Comparison of ENCODE assay signal across 23 mouse cellular contexts in genomic region chr5:27706551-27706950, GRCm38 (mm10).
DNase-seq lines count a peak whose midpoint lies in the region; ATAC-seq lines count a peak whose summit lies in the region.
"Had no signal": no experiment of that assay in that cellular context is flagged by ENCODE, and none has a peak within 500 bp of the region (broad histone marks: within the 10 kb centered on the region; RNA-seq: fewer than 3 reads in every experiment).

No protein-coding gene starts in this region.

- no peak overlapping the region for H3K9ac ChIP-seq in hindbrain, embryonic 12.5 days
- no peak overlapping the region for H3K9ac ChIP-seq in liver, embryonic 13.5 days
- no peak overlapping the region for H3K9ac ChIP-seq in liver, embryonic 11.5 days (ENCODE audit: low read depth, low read length)
- no peak overlapping the region for H3K9ac ChIP-seq in midbrain, embryonic 14.5 days (replicated peaks; ENCODE audit: low read length)
- H3K9ac ChIP-seq: embryonic facial prominence, embryonic 15.5 days; forebrain, postnatal 0 days; hindbrain, embryonic 15.5 days; limb, embryonic 15.5 days; neural tube, embryonic 13.5 days had no signal

- no peak overlapping the region for H3K4me2 ChIP-seq in hindbrain, embryonic 12.5 days (replicated peaks)
- H3K4me2 ChIP-seq in liver, embryonic 13.5 days = no peak overlapping the region
- no peak overlapping the region for H3K4me2 ChIP-seq in liver, embryonic 11.5 days
- no peak overlapping the region for H3K4me2 ChIP-seq in midbrain, embryonic 14.5 days (ENCODE audit: low read length)
- H3K4me2 ChIP-seq: embryonic facial prominence, embryonic 15.5 days; heart, embryonic 11.5 days; hindbrain, embryonic 15.5 days; limb, embryonic 15.5 days; neural tube, embryonic 13.5 days had no signal

- no peaks in the 10 kb centered on the region for H3K27me3 ChIP-seq in hindbrain, embryonic 12.5 days
- no peaks in the 10 kb centered on the region for H3K27me3 ChIP-seq in hindbrain, embryonic 10.5 days (ENCODE audit: insufficient read depth, poor library complexity, severe bottlenecking)
- peaks cover 4% of the 10 kb centered on the region; the same call in 1 of the 2 replicates for H3K27me3 ChIP-seq in liver, embryonic 13.5 days
- no peaks in the 10 kb centered on the region for H3K27me3 ChIP-seq in liver, embryonic 11.5 days (replicated peaks; ENCODE audit: control insufficient read depth, insufficient read depth, low read length)
- no peaks in the 10 kb centered on the region for H3K27me3 ChIP-seq in midbrain, embryonic 14.5 days (ENCODE audit: control insufficient read depth, insufficient read depth, low read length)
- H3K27me3 ChIP-seq: embryonic facial prominence, embryonic 15.5 days; hindbrain, embryonic 15.5 days; limb, embryonic 15.5 days; neural tube, embryonic 13.5 days had no signal

- H3K36me3 ChIP-seq in hindbrain, embryonic 12.5 days = no peaks in the 10 kb centered on the region
- H3K36me3 ChIP-seq in hindbrain, embryonic 10.5 days = no peaks in the 10 kb centered on the region
- H3K36me3 ChIP-seq in liver, embryonic 13.5 days = no peaks in the 10 kb centered on the region
- no peaks in the 10 kb centered on the region for H3K36me3 ChIP-seq in liver, embryonic 11.5 days (ENCODE audit: control insufficient read depth, insufficient read depth, low read length)
- H3K36me3 ChIP-seq in midbrain, embryonic 14.5 days (ENCODE audit: control insufficient read depth, insufficient read depth, low read length) = peaks cover 8% of the 10 kb centered on the region; the same call in 1 of the 2 replicates
- H3K36me3 ChIP-seq: embryonic facial prominence, embryonic 15.5 days; forebrain, embryonic 10.5 days; G1E; limb, embryonic 15.5 days had no signal

- no peaks in the 10 kb centered on the region for H3K9me3 ChIP-seq in hindbrain, embryonic 12.5 days (replicated peaks)
- no peaks in the 10 kb centered on the region for H3K9me3 ChIP-seq in hindbrain, embryonic 10.5 days
- no peaks in the 10 kb centered on the region for H3K9me3 ChIP-seq in liver, embryonic 13.5 days (replicated peaks)
- no peaks in the 10 kb centered on the region for H3K9me3 ChIP-seq in liver, embryonic 11.5 days (ENCODE audit: control insufficient read depth, low read length)
- H3K9me3 ChIP-seq in midbrain, embryonic 14.5 days (ENCODE audit: control insufficient read depth, low read length) = no peaks in the 10 kb centered on the region
- H3K9me3 ChIP-seq: embryonic facial prominence, embryonic 15.5 days; forebrain, embryonic 10.5 days; G1E; hindbrain, embryonic 15.5 days; limb, embryonic 15.5 days; neural tube, embryonic 13.5 days had no signal

- no peak overlapping the region for H3K4me3 ChIP-seq in hindbrain, embryonic 12.5 days
- no peak overlapping the region for H3K4me3 ChIP-seq in hindbrain, embryonic 10.5 days
- H3K4me3 ChIP-seq in liver, embryonic 13.5 days (replicated peaks) = no peak overlapping the region
- H3K4me3 ChIP-seq in liver, embryonic 11.5 days (ENCODE audit: low read depth, low read length) = no peak overlapping the region
- no peak overlapping the region for H3K4me3 ChIP-seq in midbrain, embryonic 14.5 days (replicated peaks; ENCODE audit: low read depth, low read length)
- H3K4me3 ChIP-seq: embryonic facial prominence, embryonic 15.5 days; forebrain, embryonic 10.5 days; hindbrain, embryonic 15.5 days; limb, embryonic 15.5 days; neural tube, embryonic 13.5 days had no signal

- no peak for DNase-seq in hindbrain, embryonic 10.5 days (ENCODE audit: low spot score)
- no peak for DNase-seq in liver, embryonic 13.5 days
- DNase-seq in liver, embryonic 11.5 days (ENCODE audit: low spot score) = no peak
- DNase-seq in MN1 (ENCODE audit: low spot score) = peak; percentile 20
- DNase-seq in midbrain, embryonic 14.5 days = peak; percentile 60
- DNase-seq: adrenal gland, postnatal 25 days; cerebellum, adult 18-20 months; cerebellum, postnatal 25 days; forebrain, postnatal 0 days; heart, postnatal 10 days; kidney, adult 8-10 months; layer of hippocampus, postnatal 36 days; right cerebral cortex, adult 18-20 months; thymus, postnatal 25 days had no signal

- WGBS in hindbrain, embryonic 12.5 days = 40% methylated on average over 6 of the region's 6 CpGs
- 74% methylated on average over 6 of the region's 6 CpGs for WGBS in hindbrain, embryonic 10.5 days
- 36% methylated on average over 6 of the region's 6 CpGs for WGBS in liver, embryonic 13.5 days (ENCODE audit: insufficient replicate concordance)
- 51% methylated on average over 6 of the region's 6 CpGs for WGBS in liver, embryonic 11.5 days
- WGBS in midbrain, embryonic 14.5 days = 26% methylated on average over 6 of the region's 6 CpGs

- peak; percentile 55 for ATAC-seq in hindbrain, embryonic 12.5 days (ENCODE audit: low FRiP score)
- ATAC-seq in liver, embryonic 13.5 days (ENCODE audit: low read depth) = no peak
- ATAC-seq in liver, embryonic 11.5 days (replicated peaks; ENCODE audit: low FRiP score) = no peak
- ATAC-seq in midbrain, embryonic 14.5 days (ENCODE audit: low FRiP score, low TSS enrichment) = no peak
- ATAC-seq in erythroblast, adult 5-6 weeks (replicated peaks; ENCODE audit: low FRiP score, poor library complexity, severe bottlenecking) = no peak
- ATAC-seq: forebrain, postnatal 0 days had no signal

- H3K4me1 ChIP-seq in hindbrain, embryonic 12.5 days = peaks cover 30% of the 10 kb centered on the region
- peaks cover 27% of the 10 kb centered on the region for H3K4me1 ChIP-seq in hindbrain, embryonic 10.5 days (replicated peaks)
- H3K4me1 ChIP-seq in liver, embryonic 13.5 days (replicated peaks) = peaks cover 59% of the 10 kb centered on the region
- H3K4me1 ChIP-seq in liver, embryonic 11.5 days (replicated peaks; ENCODE audit: control insufficient read depth, insufficient read depth, low read length) = peaks cover 30% of the 10 kb centered on the region
- H3K4me1 ChIP-seq in midbrain, embryonic 14.5 days (ENCODE audit: control insufficient read depth, insufficient read depth, low read length) = peaks cover 13% of the 10 kb centered on the region; the same call in 1 of the 2 replicates
- H3K4me1 ChIP-seq: embryonic facial prominence, embryonic 15.5 days; limb, embryonic 15.5 days had no signal

- 0 out of 2 replicates have a peak overlapping the region, but pooled peaks have one; percentile 9 for H3K27ac ChIP-seq in hindbrain, embryonic 12.5 days
- H3K27ac ChIP-seq in hindbrain, embryonic 10.5 days = no peak overlapping the region
- peak overlapping the region; percentile 90 for H3K27ac ChIP-seq in liver, embryonic 13.5 days
- no peak overlapping the region for H3K27ac ChIP-seq in liver, embryonic 11.5 days (ENCODE audit: low read depth, low read length)
- H3K27ac ChIP-seq in midbrain, embryonic 14.5 days (replicated peaks; ENCODE audit: low read depth, low read length) = no peak overlapping the region
- H3K27ac ChIP-seq: embryonic facial prominence, embryonic 15.5 days; forebrain, embryonic 10.5 days; hindbrain, embryonic 15.5 days; limb, embryonic 15.5 days; neural tube, embryonic 13.5 days had no signal

Comparison
In these comparisons a context has a peak if more than half of its experiments do, and no peak if none do; other contexts are left out.
1. H3K27ac ChIP-seq: peak in hindbrain, embryonic 12.5 days (single experiment) and liver, embryonic 13.5 days (single experiment); none in hindbrain, embryonic 10.5 days (single experiment), liver, embryonic 11.5 days (single experiment) and midbrain, embryonic 14.5 days (single experiment).
2. DNase-seq: peak in MN1 (single experiment) and midbrain, embryonic 14.5 days (single experiment); none in hindbrain, embryonic 10.5 days (single experiment), liver, embryonic 13.5 days (single experiment) and liver, embryonic 11.5 days (single experiment).